Mouse (Mus musculus) hindbrain, embryonic 14.5 days (tissue): ENCODE measurements at regions not wholly inside any gene's neighbourhood (a gene's known extent, or its start where the extent isn't known, plus 50 kb on each side); places are given as distances from the start of the nearest gene placed in this dataset.
A peak's percentile ranks its signal among the peaks of the same experiment; 100 is the strongest.

Experiments
- ATAC-seq: fragments of 200-750 bp; cut with Nextera tagmentation; 2 replicates; pipeline ENCODE4 v1.8.0; 2017; ENCODE audit warnings: moderate number of reproducible peaks, mild to moderate bottlenecking, moderate TSS enrichment, moderate library complexity; ENCODE audit not compliant: low FRiP score
- DNase-seq: peaks from one replicate; pipeline ENCODE4 v3.0.0-alpha.2; 2015; ENCODE audit warnings: low spot score
- H3K27ac ChIP-seq: fragments of 300-500 bp; sonication (generic); 2 replicates; pipeline ENCODE4 v1.5.1; 2014; ENCODE audit warnings: mild to moderate bottlenecking, moderate library complexity
- H3K27me3 ChIP-seq: fragments of 300-500 bp; sonication (generic); 2 replicates; pipeline ENCODE4 v1.6.1; 2014; ENCODE audit warnings: mild to moderate bottlenecking, low read length, mixed read lengths; ENCODE audit not compliant: control insufficient read depth, insufficient read depth
- H3K36me3 ChIP-seq: fragments of 300-500 bp; sonication (generic); replicated peaks from 2 replicates; pipeline ENCODE4 v1.6.1; 2014; ENCODE audit not compliant: control insufficient read depth, insufficient read depth
- H3K4me1 ChIP-seq: fragments of 300-500 bp; sonication (generic); replicated peaks from 2 replicates; pipeline ENCODE4 v1.6.1; 2014; ENCODE audit warnings: antibody characterized with exemption, low read length, mixed read lengths; ENCODE audit not compliant: control insufficient read depth, insufficient read depth
- H3K4me2 ChIP-seq: fragments of 300-500 bp; sonication (generic); replicated peaks from 2 replicates; pipeline ENCODE4 v1.6.1; 2014; ENCODE audit warnings: mild to moderate bottlenecking, moderate library complexity
- H3K4me3 ChIP-seq: fragments of 300-500 bp; sonication (generic); replicated peaks from 2 replicates; pipeline ENCODE4 v1.5.1; 2014; ENCODE audit warnings: mild to moderate bottlenecking, low read length
- H3K9ac ChIP-seq: fragments of 300-500 bp; sonication (generic); 2 replicates; pipeline ENCODE4 v1.6.1; 2014
- H3K9me3 ChIP-seq: fragments of 300-500 bp; sonication (generic); 2 replicates; pipeline ENCODE4 v1.6.1; 2016; ENCODE audit warnings: low read length; ENCODE audit not compliant: control insufficient read depth
- WGBS: fragments of 180-500 bp; shearing (Covaris S2); extraction: QIAGEN DNeasy Blood & Tissue Kit; methylation state at CpG from one replicate; pipeline ENCODE4 v1.1.7; 2014; 5-methylcytosine and 5-hydroxymethylcytosine counted together

DNA sequence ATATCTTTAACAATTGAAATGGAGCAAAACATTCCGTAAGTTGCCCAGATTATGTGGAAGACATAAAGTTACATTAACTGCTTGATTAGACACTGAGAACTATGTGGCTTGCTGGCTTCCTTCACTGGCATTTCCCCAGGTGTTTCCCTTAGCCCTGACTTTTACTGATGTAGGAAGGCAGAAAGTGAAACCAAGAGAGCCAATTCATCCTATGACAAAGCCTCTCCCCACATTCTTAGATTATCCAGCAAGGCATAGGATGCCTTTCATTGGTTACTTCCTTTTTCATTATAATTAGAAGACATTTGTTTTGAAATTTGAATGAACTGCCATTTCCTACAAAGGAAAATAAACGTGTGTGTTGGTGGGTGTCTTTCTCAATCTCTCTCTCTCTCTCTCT lies 72.1 kb downstream of the Cdc42ep3 start:
- DNase-seq (no peak), ATAC-seq (no peak)
- Histone ChIP-seq H3K36me3 (no peaks in the 10 kb centered on the region), H3K27ac (no peak overlapping the region), H3K27me3 (no peaks in the 10 kb centered on the region), H3K9ac (no peak overlapping the region), H3K4me3 (no peak overlapping the region), H3K4me2 (no peak overlapping the region), H3K9me3 (no peaks in the 10 kb centered on the region), H3K4me1 (no peaks in the 10 kb centered on the region)
- WGBS: 37% methylated on average over 2 of the region's 2 CpGs

DNA sequence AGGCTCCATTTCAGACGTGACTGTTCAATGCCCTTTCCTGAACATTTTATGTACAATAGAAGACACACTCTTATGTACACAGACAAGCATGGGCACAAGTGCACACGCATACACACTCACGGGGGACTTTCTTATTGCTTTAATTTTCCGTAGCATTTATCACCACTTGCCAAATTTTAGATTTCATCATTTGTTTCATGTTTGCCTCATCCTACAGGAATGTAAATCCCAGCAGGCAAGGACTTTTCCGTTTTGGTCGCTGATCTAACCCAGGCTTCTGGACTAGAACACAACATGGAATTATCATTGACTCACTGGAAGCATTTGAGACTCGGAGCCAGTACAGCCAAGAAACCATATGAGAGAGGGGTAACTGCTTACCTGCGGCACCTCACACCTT lies 81.3 kb downstream of the Cdc42ep3 start:
- H3K4me3 ChIP-seq: no peak overlapping the region

DNA sequence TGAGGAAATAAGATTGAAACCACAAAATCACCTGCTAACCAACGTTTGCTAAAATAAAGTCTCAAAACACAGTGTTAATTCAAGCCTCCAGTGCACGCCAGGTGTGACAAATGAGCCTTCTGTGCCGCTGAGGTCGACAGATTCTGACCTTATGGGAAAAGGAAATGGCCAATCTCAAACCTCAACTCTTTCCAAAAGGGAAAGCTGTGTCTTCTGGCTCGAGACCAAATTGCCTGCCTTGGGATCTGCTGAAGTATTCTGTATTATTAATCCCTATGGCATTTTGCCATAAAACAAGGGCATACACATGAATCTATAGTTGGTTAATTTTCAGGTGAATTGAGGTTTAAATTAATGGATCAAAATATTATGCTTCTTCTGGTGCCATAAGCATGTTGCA lies 95.2 kb downstream of the Cdc42ep3 start:
- Histone ChIP-seq H3K27ac (no peak overlapping the region), H3K9ac (no peak overlapping the region), H3K27me3 (no peaks in the 10 kb centered on the region), H3K36me3 (no peaks in the 10 kb centered on the region), H3K4me1 (no peaks in the 10 kb centered on the region), H3K4me3 (no peak overlapping the region), H3K9me3 (no peaks in the 10 kb centered on the region), H3K4me2 (no peak overlapping the region)
- 60% methylated on average over 5 of the region's 5 CpGs for WGBS
- ATAC-seq (no peak), DNase-seq (no peak)

More for the DNA sequence above, 81.3 kb downstream of the Cdc42ep3 start:
- 81% methylated on average over 8 of the region's 8 CpGs for WGBS
- Histone ChIP-seq H3K27ac (no peak overlapping the region), H3K9ac (no peak overlapping the region), H3K4me2 (no peak overlapping the region), H3K9me3 (no peaks in the 10 kb centered on the region), H3K36me3 (no peaks in the 10 kb centered on the region), H3K27me3 (no peaks in the 10 kb centered on the region), H3K4me1 (no peaks in the 10 kb centered on the region)
- no peak for DNase-seq
- no peak for ATAC-seq

DNA sequence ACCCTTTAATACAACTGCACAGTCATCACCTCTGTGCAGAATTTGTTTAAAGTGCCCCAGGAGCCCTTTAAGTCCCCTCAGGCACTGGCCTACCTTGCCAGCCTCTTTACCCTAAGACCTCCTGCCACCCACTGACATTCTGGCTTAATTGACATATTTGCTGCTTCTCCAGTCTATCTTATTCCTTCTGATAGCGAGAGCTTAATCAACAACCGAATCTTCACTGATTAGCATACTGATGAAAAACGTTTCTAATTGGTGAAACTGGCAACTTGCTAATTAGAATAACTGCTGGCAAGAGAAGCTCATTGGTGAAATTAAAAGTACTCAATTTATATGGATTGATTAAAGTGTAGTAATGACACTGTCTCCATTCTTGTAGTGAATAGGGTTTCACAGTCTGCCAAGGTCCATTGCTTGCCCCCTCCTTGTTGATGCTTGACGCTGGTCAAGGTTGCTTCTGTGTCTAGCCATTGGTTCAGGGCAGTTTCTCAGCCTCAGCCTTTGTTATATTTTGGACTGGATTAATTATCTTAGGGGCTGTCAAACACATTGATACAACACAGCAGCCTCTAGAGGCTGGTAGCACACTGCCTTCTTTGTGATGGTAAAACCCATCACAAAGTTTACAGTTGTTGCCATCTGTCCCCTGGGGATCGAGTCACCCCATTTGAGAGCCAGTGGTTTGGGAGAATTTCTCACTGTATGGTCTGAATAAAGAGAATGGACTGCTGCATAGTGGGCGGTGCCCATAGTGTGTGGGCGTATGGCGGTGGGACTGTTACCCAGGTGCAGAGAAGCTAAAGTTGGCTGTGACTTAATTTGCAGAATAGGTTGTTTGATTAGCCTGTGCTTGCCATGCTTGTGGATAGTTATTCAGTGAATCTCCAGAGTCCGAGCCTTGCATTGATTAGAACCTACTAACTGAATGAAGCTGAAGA lies 107.7 kb downstream of the Cdc42ep3 start:
- Histone ChIP-seq H3K27me3 (no peaks in the 10 kb centered on the region), H3K36me3 (no peaks in the 10 kb centered on the region), H3K9me3 (no peaks in the 10 kb centered on the region), H3K4me3 (no peak overlapping the region), H3K4me1 (no peaks in the 10 kb centered on the region), H3K9ac (no peak overlapping the region), H3K27ac (no peak overlapping the region), H3K4me2 (no peak overlapping the region)
- no peak for DNase-seq
- 0 out of 2 replicates have a peak, but pooled peaks have one; percentile 40 for ATAC-seq
- WGBS: 63% methylated on average over 9 of the region's 9 CpGs

DNA sequence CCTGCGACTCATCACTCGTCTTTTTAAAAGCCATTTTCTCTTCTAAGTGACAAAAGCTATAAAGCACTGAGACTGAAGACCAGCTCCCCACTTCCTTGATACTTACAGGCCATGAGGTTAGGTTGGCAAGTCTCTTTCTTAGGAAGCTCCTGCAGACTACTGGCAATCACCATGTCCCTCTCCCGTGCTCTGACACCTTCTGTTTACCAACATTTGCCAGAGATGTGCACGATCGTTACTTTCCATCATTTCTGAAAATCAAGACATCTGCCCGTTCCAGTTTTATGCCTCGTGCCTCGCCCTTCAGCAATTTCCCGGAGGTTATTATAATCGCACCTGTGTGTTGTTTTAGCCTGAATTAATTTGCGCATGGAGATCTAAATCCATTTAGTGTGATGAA lies 110.8 kb downstream of the Cdc42ep3 start:
- H3K27me3 ChIP-seq: no peaks in the 10 kb centered on the region
- 80% methylated on average over 11 of the region's 11 CpGs for WGBS
- no peaks in the 10 kb centered on the region for H3K4me1 ChIP-seq
- H3K27ac ChIP-seq: no peak overlapping the region
- no peak overlapping the region for H3K4me2 ChIP-seq
- H3K9me3 ChIP-seq: no peaks in the 10 kb centered on the region
- H3K9ac ChIP-seq: no peak overlapping the region
- DNase-seq: no peak
- H3K36me3 ChIP-seq: no peaks in the 10 kb centered on the region
- no peak for ATAC-seq
- no peak overlapping the region for H3K4me3 ChIP-seq

DNA sequence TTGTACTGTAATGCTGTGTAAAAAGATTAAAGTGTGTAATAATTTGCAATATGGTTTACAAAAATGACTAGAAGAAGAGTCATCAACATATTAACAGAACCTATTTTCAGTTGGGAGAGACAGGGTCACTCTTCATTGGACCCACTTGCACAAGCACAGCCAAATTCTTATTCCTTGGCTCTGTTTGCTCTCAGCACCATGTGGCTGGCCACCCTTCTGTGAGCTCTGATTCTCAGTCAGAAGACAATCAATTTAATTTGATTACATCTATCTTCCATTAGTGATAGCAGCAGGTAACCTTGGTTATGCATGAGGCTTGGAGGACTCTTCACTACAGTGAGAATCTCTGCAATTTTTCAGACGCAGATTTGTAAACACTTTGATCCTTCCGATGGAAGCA lies 111.5 kb downstream of the Cdc42ep3 start:
- H3K9ac ChIP-seq: no peak overlapping the region
- 92% methylated on average over 2 of the region's 2 CpGs for WGBS
- H3K4me3 ChIP-seq: no peak overlapping the region
- H3K4me1 ChIP-seq: no peaks in the 10 kb centered on the region
- no peak overlapping the region for H3K27ac ChIP-seq
- H3K36me3 ChIP-seq: no peaks in the 10 kb centered on the region
- no peaks in the 10 kb centered on the region for H3K9me3 ChIP-seq
- no peaks in the 10 kb centered on the region for H3K27me3 ChIP-seq
- DNase-seq: no peak
- no peak overlapping the region for H3K4me2 ChIP-seq
- no peak for ATAC-seq

DNA sequence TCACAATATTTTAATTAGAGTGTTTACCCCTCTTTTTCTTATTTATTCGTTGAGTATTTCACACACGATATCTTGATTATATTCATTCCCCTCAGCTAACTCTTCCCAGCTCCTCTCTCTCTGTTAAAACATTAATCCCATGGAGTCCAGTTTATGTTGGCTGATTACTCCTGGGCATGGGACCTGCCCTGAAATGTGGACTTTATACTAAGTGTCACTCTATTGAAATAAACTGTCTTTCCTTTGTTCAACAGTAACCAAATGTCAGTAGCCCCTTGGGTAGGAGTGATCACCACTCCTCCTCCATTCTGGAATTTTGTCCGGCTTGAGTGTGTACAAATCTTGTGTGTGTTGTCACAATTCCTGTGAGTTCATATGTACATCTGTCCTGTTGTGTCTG lies 113.4 kb downstream of the Cdc42ep3 start:
- H3K36me3 ChIP-seq: no peaks in the 10 kb centered on the region
- ATAC-seq: no peak
- no peaks in the 10 kb centered on the region for H3K9me3 ChIP-seq
- no peaks in the 10 kb centered on the region for H3K4me1 ChIP-seq
- 92% methylated on average over 3 of the region's 3 CpGs for WGBS
- H3K27ac ChIP-seq: no peak overlapping the region
- H3K27me3 ChIP-seq: no peaks in the 10 kb centered on the region
- no peak overlapping the region for H3K4me2 ChIP-seq
- no peak overlapping the region for H3K9ac ChIP-seq
- no peak overlapping the region for H3K4me3 ChIP-seq
- no peak for DNase-seq

DNA sequence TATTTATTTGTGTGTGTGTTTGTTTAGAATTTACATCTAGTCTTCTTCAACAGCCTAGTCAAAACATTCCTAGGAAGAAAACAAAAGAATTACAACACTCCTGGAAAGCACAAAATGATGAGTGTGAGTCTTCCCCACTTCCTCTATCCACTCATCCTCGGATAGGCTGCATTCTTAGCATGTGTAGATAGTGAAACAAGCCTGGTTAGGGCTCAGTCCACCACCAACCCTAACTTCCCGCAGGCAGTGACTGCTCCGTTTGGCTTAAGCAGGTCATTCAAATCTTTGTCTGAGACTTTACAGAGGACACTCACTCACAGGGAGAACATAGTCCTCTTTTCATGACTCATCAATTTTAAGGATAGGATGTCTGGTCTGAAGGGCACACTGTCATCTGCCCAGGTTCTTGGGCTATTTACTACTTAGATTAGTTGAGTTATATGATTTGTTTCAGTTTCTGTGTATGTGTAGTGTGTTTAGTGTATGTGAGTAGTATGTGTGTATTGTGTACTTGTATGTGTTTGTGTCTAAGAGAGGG lies 118.6 kb downstream of the Cdc42ep3 start:
- no peak for ATAC-seq
- WGBS: 73% methylated on average over 3 of the region's 3 CpGs

DNA sequence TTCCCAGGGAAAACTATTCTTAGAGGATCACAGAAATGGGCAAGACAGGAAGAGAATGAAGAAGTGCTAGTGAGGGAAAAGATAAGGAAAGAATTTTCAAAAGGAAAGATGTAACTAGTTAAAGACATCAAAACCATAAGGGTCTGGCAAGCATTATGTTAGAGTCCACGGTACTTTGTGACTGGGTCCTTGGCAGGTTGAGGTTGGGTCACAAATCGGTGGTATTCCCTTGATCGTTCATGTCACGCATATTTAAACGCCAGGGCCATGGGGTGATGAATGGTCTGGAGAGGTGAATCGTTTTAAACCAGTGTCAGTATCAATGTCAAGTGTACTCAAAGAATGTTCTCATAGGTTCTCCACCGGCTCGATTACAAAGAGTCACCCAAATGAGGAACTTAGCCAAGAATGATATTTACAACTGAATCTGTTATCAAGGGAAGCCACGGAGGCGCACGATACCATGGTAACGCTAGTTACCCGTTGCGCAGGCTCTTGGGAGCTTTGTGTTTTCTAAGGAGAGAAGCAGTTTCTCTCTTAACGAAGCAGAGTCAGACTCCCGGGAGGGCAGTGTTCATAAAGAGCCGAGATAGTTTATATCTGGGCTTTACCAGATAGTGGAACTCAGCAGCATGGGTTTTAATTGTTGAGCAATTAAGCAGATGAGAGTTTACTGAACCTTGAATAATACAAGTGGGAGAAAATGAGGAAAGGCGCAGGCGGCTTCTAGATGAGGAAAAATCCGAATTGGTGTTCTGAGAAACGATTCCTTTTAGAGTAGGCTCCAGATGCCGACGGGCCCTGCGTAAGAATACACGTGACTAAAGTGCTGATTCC lies 124.0 kb downstream of the Cdc42ep3 start:
- H3K4me3 ChIP-seq: no peak overlapping the region
- peak overlapping the region; percentile 16; the same call in 1 of the 2 replicates for H3K27ac ChIP-seq
- H3K27me3 ChIP-seq: no peaks in the 10 kb centered on the region
- no peaks in the 10 kb centered on the region for H3K36me3 ChIP-seq
- no peak overlapping the region for H3K9ac ChIP-seq
- H3K4me2 ChIP-seq: peak overlapping the region; percentile 27
- ATAC-seq (peak; percentile 84), DNase-seq (peak; percentile 58)
- 0 out of 2 replicates have a peak, but pooled peaks cover 5% of the 10 kb centered on the region for H3K4me1 ChIP-seq
- H3K9me3 ChIP-seq: no peaks in the 10 kb centered on the region
- 53% methylated on average over 25 of the region's 25 CpGs for WGBS

More for the DNA sequence above, 118.6 kb downstream of the Cdc42ep3 start:
- 0 out of 2 replicates have a peak, but pooled peaks cover 5% of the 10 kb centered on the region for H3K4me1 ChIP-seq
- H3K27ac ChIP-seq: no peak overlapping the region
- no peaks in the 10 kb centered on the region for H3K36me3 ChIP-seq
- H3K27me3 ChIP-seq: no peaks in the 10 kb centered on the region
- no peaks in the 10 kb centered on the region for H3K9me3 ChIP-seq
- DNase-seq: no peak
- H3K4me2 ChIP-seq: no peak overlapping the region
- no peak overlapping the region for H3K4me3 ChIP-seq
- no peak overlapping the region for H3K9ac ChIP-seq
